Mouse (Mus musculus): ENCODE measurements at regions not wholly inside any gene's neighbourhood (a gene's known extent, or its start where the extent isn't known, plus 50 kb on each side); places are given as distances from the start of the nearest gene placed in this dataset.

DNA sequence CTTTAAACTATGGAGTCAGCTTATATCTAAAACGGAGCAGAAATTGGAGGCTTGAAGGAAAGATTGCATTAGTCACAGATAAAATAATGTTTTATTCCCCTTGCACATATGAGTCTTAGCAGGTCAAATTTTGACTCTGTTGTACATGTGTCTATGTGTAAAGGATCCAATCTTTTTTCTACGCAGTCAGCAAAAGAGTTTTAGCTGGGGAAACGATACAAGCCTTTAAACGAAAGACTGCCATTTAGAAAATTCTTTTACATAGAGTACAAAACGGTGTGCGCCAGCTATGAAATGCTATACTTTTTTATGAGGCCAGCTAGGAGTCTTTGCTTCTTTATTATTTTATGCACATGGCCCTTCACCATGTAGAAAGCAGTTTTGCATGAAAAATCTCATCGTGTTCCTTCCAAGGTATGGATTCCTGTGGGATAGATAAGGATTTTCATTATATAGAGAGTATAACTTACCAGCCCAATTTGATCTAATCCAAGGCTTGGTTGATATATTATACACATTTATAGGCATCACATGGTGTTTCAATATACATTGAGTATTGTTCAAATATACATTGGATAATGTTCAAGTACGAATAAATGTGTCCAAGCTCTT lies 116.0 kb upstream of the Thumpd2 start:
- DNase-seq (ENCODE audit: low spot score): no peak

DNA sequence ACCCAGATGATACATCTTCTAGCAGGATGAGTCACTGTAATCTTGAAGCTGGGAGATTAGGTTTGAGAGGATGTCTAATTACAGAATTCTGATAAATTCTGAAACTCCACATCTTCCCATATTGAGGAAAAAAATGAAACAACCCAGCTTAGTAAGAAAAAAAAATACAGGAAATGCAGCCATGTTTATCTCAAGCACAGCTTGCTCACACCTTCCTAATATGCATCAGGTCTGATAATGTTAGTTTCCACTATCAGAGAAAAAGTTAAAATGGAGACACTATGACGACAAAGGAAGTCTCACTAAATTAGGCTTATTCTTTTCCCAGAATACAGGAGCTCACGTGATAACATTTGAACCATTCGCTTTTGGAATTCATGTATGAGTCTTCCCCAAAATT lies 111.4 kb upstream of the Thumpd2 start:
- no peak for DNase-seq (ENCODE audit: low spot score)

DNA sequence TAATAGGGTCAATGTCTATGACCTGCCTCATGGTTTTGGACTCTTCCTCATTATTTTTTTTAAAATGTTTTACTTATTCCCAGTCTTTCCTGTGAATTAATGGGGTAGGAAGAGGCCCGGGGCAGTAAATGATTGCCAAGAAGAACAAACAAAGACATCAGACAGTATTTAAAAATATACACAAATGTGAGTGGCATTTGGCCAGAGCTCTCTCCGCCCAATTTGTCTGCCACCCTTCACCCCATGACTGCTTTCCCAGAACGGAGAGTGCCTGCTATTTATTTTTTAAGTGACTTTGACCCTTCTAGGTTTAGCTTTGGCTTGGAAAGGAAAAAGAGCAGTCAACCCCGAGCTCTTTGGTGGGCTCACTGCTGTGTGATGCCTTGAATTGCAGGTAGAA lies 111.0 kb upstream of the Thumpd2 start:
- DNase-seq (ENCODE audit: low spot score): no peak

- DNase-seq (ENCODE audit: low spot score): no peak
Measured at GRCm38 (mm10) chr17:81172943-81173342, 108.1 kb upstream of the Thumpd2 start.

DNA sequence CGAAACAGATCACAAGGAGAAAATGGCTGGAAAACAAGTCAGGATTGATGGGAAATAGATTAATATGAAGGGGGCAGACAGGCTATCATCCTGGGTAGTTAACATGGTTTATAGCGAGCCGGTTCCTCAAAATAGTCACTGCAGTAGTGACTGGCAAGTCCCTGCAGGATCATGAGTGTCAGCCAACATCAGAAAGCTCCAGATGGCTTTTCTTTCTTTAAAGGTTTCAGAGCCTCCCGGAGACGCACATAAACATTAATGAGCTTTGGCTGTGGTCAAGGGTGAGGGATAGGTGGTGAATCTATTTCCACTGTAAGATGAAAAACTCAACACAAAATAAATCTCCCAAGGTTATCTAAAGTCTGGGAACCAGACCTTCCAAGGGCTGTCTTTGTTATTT lies 104.2 kb upstream of the Thumpd2 start:
- DNase-seq (ENCODE audit: low spot score): no peak

- DNase-seq (ENCODE audit: low spot score): no peak
Measured at GRCm38 (mm10) chr17:81150730-81151129, 85.8 kb upstream of the Thumpd2 start.

GRCm38 (mm10) chr17:81134702-81135101 lies 69.8 kb upstream of the Thumpd2 start:
- DNase-seq (ENCODE audit: low spot score): no peak

GRCm38 (mm10) chr17:81133227-81133626 lies 68.3 kb upstream of the Thumpd2 start:
- peak; percentile 4 for DNase-seq (ENCODE audit: low spot score)
